Mouse (Mus musculus) large intestine, adult 2 months (tissue): ENCODE measurements around the gene Map2. TPM values are rescaled to one million over a fixed set of nuclear protein-coding genes. Genes with fewer than 3 reads are reported as not detected.

Experiments
- DNase-seq: peaks from one replicate; pipeline ENCODE4 v3.0.0-alpha.2; 2012; ENCODE audit warnings: low read depth, low spot score
- WGBS: fragments of 180-500 bp; shearing (Covaris S2); methylation state at CpG from one replicate; pipeline ENCODE4 v1.1.7; 2018; 5-methylcytosine and 5-hydroxymethylcytosine counted together
- polyA plus RNA-seq: library from polyadenylated mRNA; depleted of rRNA; stranded (reverse); fragments of >200 nt; gene quantifications from 2 replicates; pipeline ENCODE4 v1.2.3, GENCODE M21; 2012

Gene Map2
- polyA plus RNA-seq, 1 experiment: 0.32 TPM

DNA sequence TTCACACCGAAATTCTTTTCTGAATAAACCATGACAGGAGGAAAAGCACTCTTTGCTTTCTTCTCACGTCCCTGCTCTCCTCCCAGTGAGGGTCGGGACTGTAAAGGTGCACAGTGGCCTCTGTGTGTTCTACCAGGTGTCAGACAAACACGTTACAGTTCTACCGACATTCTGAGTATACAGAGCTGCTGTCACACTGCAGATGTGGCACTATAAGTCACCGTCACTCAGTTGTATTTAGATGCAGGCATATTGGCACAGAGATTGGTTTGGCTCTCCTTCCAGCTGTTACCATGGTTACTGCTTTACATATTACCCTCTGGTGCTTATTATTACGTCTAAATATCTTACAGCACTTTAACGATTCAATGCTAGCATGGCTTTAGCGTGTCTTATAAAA, 188.2 kb downstream of the Map2 start:
- no peak for DNase-seq
- WGBS: 73% methylated on average over 9 of the region's 9 CpGs

DNA sequence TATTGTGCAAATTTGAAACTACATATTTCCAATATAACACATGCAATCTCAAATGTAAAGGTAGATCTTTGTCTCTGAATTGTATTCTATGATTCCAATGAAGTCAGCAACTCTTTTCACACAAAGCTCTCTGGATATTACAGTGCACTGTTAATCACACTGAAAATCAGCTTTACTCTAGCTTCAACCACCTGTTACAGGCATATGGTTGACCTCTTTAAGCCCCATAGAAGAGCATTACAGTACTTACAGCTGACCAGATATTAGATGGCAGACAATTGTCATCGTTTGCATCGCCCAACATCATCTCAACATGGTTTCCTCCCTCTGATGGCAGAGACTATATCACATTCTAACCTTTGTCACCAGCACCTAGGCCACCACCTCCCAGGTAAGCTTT, 189.3 kb downstream of the Map2 start:
- DNase-seq: no peak
- 86% methylated on average over 2 of the region's 2 CpGs for WGBS

DNA sequence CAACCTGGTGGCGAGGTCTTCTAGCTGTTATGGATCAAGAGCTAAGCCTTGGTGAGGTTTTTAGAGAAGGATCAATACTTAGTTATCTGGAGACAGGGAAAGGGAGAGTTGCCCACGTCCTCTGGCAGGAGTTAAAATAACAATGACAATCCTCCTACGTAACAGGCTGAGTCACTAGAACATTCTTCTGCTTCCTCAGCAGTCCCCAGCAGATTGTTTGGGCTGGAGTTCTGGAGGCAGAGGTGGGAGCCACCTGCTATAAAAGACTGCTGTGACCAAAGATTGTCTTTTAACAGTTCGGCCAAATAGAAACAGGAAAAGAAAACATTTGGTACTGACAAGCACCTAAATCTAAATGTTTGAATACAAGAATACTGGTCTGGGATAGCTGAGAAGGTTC, 190.5 kb downstream of the Map2 start:
- DNase-seq: no peak
- WGBS: 45% methylated on average over 4 of the region's 4 CpGs

DNA sequence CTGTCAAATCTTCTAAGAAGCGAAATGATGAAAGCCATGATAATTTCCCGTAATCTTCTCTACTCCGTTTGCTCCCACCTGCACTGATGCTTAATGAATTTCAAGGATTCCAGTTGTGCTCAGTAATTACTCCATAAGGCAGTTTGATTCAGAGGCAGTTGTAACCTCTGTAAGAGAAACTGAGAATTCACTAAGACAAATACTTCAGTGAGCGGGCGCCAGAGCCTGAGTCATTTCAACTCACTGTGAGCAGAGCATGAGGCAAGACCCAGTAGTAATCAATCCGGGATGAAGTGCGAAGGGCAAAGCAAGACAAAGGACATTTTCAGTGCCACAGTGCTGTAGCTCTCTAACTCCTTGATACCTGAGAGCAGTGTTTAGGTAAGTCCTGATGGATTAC, 194.4 kb downstream of the Map2 start:
- no peak for DNase-seq
- WGBS: 82% methylated on average over 7 of the region's 7 CpGs

DNA sequence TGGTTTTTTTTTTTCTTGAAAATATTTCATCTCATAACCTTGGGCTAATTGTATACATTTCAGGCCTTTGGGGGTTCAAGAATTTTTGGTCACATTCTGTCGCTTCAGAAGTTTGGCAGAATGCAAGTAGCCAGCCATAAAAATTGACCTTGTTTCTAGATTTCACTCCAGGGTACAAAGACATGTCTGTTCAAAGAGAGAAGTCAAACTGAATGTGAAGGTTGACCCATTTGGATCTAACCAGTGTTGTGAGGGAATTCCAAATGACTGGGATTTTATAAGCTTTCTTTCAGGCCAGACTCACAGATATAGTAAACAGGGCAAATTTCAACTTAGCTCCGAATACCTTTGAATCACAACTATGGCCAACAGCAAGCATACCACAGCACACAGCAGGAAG, 196.3 kb downstream of the Map2 start:
- 56% methylated on average over 2 of the region's 2 CpGs for WGBS
- DNase-seq: no peak

DNA sequence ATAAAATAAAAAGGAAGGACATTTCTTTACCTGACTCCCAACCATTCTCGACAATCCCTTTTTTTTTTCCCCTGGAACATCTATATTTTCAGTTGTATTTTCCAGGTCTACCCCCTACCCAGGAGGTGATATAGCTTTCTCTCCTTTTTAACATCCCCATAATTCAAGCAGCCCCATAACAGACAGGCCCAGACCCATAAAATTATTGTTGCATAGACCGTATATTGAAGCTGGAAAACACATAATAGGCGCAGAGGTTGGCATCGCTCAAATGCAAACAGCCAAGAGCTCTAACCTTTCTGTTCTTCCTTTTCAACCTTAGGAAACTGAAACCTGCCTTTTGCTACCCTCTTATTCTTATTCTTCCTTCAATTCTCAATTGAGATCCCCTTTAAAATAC, 211.2 kb downstream of the Map2 start:
- WGBS: 90% methylated on average over 4 of the region's 4 CpGs
- DNase-seq: no peak

DNA sequence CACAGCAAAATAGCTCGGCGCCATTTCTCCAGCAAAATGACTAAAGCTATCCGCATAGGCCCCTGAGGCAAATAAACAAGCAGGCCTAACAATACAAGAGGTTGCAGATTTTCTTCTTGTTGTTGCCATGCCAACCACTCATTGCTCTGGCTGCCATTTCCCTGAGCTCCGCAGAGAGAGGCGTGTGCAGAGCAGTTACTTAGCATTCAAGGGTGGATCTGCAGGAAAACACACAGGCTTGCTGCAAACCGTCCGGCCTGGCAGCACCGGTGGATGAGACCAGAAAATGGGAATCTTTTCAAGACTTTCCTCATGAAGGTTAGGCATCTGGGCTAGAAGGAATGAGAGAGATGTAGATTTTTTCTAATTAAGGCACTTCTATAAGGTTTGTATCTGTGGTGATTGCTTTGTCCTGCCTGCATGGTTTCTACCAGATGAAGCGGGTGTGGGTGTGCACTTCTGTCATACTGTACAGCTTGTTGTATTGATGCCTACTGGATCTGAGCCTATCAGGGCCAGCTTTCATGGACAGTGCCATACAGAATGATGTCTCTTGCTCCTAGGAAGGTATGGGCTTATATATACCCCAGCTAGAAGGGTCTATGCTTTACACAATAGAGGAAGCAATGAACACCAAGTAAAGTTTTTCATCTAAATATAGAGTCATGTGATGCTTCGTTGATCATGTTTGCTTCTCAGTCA, 211.8 kb downstream of the Map2 start:
- DNase-seq: no peak
- 76% methylated on average over 10 of the region's 10 CpGs for WGBS

DNA sequence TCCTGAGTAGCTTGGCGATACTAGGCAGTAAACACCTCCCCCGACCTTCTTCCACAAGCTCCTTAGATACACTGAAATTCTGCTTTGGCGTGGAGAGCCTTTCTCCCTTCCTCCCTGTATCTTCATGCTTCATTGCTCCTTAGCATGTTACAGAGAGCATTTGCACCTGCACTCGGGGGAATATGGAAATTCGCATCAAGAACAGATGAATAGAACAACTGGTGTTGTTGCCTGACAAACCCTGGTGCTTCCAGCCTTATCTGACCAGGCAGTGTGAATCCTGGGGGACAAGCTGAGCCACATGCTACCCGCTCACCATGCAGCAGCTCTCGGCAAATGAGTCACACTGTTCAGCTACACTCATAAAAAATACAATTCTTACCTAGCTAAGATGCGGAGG, 213.5 kb downstream of the Map2 start:
- DNase-seq: no peak
- 48% methylated on average over 8 of the region's 8 CpGs for WGBS

DNA sequence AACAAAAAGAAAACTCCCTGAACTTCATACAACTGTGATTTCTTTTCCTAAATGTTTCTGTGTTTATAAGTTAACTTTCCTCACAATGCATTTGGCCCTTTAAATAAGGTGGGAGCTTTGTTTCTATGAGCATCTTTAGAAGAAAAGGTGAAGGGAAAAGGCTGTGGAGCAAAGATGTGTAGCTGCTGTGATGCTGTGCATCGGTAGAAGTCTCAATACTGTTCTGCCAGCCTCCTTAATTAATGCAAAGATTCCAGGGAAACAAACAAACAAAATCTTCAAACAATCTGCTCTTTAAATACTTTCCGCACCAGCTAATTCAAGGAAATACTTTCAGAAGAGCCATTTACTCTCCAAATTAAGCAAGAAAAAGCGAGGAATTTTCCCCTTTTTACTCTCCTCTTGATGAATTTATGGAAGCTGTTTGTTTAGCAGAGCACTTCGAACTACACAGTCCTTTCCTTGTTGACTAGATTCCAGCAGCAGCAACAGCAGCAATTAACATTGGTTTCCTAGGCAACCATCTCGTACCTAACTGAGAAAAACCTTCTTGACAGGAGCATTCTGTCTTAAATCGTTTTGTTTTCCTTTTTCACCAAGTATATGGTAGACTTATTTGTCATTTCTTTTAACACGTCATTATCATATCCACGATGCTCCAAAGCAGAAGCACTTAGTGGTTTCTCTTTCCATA, 220.0 kb downstream of the Map2 start:
- 18% methylated on average over 8 of the region's 8 CpGs for WGBS
- no peak for DNase-seq

DNA sequence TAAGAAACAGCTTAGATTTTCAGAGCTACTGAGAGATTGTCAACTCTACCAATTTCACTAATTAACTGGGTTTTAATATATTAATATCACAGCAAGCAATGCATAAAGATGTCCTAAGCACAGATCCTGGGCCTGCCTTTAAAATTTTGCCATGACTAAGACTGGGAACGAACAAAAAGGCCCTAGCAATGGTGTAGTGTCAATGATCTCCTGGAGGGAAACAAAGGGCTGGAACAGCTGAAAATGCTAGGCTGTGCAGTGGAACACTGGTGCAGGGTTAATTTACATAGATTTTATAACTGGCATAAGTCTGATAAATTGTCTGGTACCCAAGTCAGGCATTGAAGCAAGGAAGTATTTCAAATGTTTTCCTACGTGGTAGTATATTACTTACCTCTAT, 220.8 kb downstream of the Map2 start:
- 54% methylated on average over 2 of the region's 2 CpGs for WGBS
- no peak for DNase-seq

DNA sequence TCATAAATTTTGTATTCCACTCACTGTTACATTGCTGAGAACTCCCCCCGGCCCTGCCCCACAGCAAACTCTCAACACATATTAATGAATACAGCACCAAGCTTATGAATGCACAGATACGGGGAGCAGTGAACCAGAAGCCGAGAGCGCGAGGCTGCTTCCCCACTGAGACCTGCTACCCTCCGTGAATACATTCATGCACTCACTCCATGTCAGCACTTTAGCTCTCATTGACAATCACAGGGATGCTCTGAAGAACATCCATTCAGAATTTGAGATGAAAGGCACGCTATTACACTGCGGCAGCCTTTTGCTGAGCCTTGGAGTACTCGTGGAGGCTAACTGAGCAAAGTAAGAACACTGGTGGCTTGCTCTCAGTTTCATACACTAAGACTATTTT, 226.8 kb downstream of the Map2 start:
- no peak for DNase-seq
- WGBS: 89% methylated on average over 9 of the region's 9 CpGs

DNA sequence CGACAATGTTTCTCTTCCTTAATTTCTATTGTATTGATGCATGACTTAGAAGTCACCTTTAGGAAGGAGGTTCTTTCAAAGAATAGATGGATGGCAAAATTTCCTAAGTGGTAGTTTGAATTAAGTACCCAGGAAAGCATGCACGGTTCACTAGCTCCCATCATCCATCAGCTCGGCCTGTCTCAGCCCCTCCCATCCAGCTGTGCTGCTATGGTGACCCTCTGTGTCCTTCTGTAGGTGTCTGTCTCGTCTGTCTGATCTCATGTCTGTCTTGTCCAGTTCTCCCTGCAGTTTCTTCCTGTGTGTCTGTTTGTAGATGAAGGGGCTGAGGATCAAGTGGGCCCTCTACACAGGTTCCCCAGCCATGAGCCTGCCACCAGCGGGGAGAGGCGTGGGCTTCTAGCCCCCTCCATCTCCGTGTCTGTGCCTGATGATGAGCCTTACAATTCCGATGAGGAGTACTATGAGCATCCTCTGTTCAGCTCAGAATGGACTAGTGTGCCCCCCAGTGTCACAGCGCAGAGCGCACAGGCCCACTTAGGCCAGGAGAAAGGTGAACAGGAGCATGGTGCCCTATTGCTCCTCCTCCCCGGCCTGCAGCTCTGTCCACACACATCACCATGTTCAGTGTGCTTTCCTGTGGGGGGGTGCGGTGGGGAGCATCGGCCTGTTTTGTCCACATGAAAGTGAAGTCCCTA, 232.3 kb downstream of the Map2 start:
- DNase-seq: no peak
- WGBS: 75% methylated on average over 13 of the region's 13 CpGs

DNA sequence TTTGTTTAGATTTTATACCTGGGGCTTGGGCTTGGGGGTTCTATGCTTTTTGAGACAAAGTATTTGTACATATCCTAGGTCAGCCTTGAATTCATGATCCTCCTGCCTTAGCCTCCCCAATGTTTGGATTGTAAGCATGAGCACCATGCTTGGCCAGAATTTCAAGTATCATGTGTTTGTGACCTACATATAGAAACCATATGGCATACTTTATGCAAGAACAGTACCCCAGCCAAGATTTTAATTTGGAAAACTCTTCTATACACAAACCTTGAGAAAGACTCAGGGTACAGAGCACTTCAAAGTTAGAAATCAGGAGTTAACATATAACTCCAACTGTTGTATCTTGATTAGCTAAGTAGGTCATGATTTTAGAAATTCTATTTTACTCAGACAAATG, 243.3 kb downstream of the Map2 start:
- no peak for DNase-seq

DNA sequence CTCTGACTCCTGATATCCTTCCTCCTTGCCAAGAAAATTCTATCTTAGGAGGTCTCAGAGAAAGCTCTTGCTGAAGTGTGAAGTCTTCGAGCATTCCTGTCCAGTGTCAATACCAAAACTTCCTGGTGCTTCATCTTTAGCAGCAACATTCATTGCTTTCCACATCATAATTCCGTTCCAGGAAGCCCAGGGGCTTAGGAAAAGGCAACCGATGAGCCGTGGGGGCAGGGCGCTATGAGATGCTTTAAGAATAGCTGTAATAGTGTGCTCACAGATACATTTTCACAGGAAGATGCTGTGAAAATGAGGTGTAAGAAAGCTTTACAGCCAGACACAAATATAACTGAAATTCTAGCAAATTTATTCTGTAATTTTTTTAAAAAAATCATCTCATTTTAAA, 251.0 kb downstream of the Map2 start:
- WGBS: 89% methylated on average over 5 of the region's 5 CpGs

DNA sequence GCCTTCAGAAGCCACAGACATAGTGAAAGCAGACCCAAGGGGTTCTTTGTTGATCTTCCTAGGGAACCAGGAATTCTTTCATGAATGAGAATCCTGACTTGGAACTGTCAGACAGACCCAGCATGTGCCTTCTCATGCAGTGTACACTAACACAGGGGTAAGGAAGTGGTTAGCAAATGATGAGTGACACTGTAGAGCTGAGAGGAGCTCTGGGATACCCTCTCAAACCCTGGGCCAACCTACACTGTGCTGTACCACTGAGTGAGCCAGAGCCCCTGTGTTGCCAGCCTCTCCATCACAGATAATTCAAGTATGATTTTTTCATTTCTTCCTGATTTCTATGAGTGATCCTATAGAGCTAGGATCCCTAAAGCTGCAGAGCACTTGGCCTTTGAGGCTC, 255.9 kb downstream of the Map2 start:
- no peak for DNase-seq

More for the DNA sequence above, 251.0 kb downstream of the Map2 start:
- DNase-seq: no peak

DNA sequence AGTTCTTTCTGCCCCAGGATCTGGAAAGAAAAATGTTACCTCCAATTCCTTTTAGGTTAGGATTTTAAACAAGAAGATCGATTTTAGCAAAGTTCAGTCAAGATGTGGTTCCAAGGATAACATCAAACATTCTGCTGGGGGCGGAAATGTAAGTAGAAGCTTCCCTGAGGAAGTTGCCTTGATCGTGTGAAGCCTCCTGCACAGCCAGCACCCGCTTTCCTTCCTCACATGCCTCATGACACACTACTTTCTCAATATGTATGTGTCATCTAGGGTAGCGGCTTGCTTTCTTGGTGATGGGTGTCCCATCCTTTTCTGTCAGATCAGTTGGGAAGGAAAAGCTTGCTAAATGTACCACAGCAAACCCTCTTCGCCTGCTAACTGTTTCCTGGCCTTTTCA, 256.4 kb downstream of the Map2 start:
- 84% methylated on average over 6 of the region's 6 CpGs for WGBS
- no peak for DNase-seq

DNA sequence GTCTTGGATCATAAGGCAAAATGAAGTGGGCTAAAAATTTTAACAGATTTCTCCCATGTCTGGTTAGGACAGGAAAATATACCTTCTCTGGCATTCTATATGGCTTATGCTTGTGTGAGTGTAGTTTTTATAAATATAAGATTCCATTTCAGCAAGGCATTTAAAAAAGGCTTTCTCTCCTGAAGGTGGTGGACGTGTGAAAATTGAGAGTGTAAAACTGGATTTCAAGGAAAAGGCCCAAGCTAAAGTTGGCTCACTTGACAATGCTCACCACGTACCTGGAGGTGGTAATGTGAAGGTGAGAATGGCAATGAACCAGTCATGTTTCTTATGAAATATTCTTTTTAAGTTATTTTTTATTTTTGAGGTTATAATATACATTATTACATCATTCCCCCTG, 263.0 kb downstream of the Map2 start:
- 75% methylated on average over 2 of the region's 2 CpGs for WGBS
- DNase-seq: no peak

DNA sequence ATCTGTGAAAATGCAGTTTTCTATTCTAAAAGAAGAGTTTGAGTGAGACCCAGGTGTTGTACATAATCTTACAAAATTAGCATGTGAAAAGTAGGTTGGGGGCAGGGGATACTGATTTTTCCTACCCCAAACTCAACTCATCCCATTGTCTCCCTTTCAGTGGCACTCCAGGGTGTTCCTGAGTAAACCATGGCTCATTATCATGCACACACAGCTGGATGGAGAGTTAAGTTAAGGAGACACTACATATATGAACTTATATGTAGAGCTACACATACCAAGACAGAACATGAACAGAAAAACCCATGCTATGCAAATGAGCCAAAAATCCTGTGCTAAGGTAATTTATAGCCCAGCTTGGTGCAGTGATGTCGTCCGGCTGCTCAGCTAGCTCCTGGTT, 267.8 kb downstream of the Map2 start:
- DNase-seq: no peak
- WGBS: 84% methylated on average over 2 of the region's 2 CpGs

DNA sequence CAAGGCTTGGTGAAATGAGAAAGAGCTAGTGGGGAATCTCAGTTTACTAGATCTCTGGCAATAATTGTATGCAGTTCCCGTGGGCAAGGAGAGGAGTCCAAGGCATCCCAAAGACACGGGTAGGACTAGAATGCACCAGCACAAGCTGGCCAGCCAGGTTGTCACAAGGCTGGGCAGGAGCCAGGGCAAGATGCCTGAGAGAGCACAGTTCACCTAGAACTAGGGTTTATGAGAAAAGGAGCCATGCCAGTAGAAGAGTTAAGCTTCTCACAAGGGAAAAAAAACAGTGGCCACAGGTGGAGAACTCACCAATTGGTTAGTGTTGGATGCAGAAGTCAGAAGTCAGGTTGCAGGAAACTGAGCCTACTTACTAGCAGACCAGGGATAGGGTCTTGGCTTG, 274.4 kb downstream of the Map2 start:
- DNase-seq: no peak
- 61% methylated on average over 2 of the region's 2 CpGs for WGBS

DNA sequence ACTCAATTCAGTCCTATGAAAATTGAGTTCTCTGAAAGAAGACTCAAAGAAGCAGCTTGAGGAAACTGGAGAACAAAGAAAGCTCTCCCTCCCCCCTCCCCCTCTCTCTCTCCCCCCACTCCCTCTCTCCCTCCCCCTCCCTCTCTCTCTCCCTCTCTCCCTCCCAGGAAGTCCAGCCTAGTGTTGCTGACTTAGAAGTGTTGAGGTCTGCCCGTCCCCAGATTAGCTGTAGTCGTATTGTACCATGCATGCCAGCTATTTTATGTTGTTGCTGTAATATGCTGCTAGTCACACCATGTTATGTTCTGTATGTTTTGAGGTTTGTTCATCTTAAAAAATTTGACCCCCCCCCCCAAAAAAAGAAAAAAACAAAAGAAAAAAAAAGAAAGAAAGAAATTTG, 281.5 kb downstream of the Map2 start:
- WGBS: 26% methylated on average over 2 of the region's 2 CpGs
- DNase-seq: no peak

DNA sequence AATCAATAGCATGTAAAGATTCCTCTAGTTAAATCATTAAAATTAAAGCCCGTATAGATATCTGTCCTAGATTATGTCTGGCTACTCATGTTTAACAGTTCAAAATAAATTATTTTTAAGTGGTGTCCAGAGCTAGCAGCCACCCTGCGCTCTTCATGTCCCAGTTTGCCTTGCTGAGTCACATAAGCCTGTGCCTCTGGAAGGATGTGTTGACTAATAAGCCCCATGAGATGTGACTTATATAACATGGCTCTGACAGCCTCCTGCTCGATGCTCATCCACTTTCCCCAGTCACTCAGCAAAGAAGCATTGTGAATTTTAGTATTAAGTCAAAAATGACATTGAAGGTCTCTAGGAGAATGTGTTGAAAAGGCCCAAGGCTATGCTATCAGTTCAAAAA, 282.7 kb downstream of the Map2 start:
- no peak for DNase-seq
- 64% methylated on average over 3 of the region's 3 CpGs for WGBS
